14 mouse cellular contexts compared by ENCODE assay signal in the genomic region with DNA sequence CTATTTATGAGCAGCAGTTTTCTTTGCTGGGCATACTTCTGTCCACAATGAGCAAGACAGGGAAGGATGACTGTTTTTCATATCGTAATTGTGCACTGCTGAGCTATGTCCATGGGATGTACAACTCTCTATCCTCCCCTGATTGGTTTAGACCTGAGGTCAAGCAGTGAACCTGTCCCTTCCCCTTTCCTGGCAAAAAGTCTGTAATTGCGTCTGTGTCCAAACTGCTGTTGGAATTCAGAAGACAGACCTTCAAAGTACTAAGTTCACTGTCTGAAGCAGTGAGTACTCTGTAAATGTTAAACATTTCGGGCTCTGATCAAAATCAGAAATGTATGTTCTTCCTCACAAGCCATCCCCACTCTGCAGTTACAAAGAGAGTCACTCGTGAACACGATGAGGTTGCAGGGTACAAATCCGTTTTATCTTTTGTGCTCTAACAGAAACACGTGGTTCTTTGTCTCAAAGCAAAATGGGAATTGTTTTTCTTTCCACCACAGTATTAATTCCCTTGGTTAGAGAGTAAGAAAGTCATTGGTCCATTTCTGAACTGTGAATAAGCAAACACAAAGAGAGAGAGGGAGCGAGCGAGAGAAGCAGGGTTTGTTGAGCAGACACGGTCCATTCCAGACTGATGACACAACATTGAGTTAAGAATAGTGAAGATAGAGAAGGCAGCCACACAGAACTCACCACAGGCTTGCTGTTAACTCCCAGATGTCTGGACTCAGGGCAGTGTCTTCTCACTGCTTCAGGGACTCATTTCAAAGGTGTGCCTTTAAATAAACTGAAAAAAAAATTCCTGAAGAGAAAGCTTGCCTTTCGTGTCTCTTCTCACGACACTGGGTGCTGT.
DNase-seq lines count a peak whose midpoint lies in the region; ATAC-seq and TF ChIP-seq lines count a peak whose summit lies in the region.
"Had no signal": no experiment of that assay in that cellular context is flagged by ENCODE, and none has a peak within 500 bp of the region (broad histone marks: within the 10 kb centered on the region; RNA-seq: fewer than 3 reads in every experiment).

No protein-coding gene starts in this region.

- 41% methylated on average over 12 of the region's 12 CpGs for WGBS in forebrain, embryonic 12.5 days
- 33% methylated on average over 12 of the region's 12 CpGs for WGBS in forebrain, embryonic 14.5 days
- WGBS in heart, embryonic 15.5 days: 19% methylated on average over 12 of the region's 12 CpGs

- H3K27ac ChIP-seq in forebrain, embryonic 12.5 days: no peak overlapping the region
- no peak overlapping the region for H3K27ac ChIP-seq in forebrain, embryonic 14.5 days (ENCODE audit: low read depth, low read length)
- H3K27ac ChIP-seq in embryonic fibroblast, embryonic 13.5 days (ENCODE audit: insufficient read depth, low read length): peak overlapping the region; percentile 100
- peak overlapping the region; percentile 75 for H3K27ac ChIP-seq in heart, embryonic 15.5 days
- H3K27ac ChIP-seq in layer of hippocampus, adult 2 months: no peak overlapping the region
- H3K27ac ChIP-seq: limb, embryonic 12.5 days had no signal

- H3K4me2 ChIP-seq in forebrain, embryonic 12.5 days: no peak overlapping the region
- no peak overlapping the region for H3K4me2 ChIP-seq in forebrain, embryonic 14.5 days (ENCODE audit: low read length)
- H3K4me2 ChIP-seq in heart, embryonic 15.5 days: peak overlapping the region; percentile 40
- H3K4me2 ChIP-seq: limb, embryonic 12.5 days had no signal

- peak; percentile 49; the same call in 1 of the 2 replicates for ATAC-seq in forebrain, embryonic 12.5 days (ENCODE audit: low FRiP score)
- ATAC-seq in forebrain, embryonic 14.5 days: no peak; the same call in 1 of the 2 replicates
- ATAC-seq in heart, embryonic 15.5 days (replicated peaks; ENCODE audit: insufficient number of reproducible peaks, insufficient read depth, low FRiP score, low read depth): peak; percentile 94
- ATAC-seq: CD4-positive, CD25-positive, alpha-beta regulatory T cell, adult 4 months had no signal

- peaks cover 11% of the 10 kb centered on the region for H3K79me3 ChIP-seq in C2C12 (ENCODE audit: low read depth)

- peak; percentile 43; the same call in 1 of the 2 replicates for TF ChIP-seq POLR2A in embryonic fibroblast, embryonic 13.5 days (IDR thresholded peaks at IDR 0.05; ENCODE audit: low read depth, low read length)

- H3K9ac ChIP-seq in forebrain, embryonic 12.5 days: no peak overlapping the region
- no peak overlapping the region for H3K9ac ChIP-seq in forebrain, embryonic 14.5 days (ENCODE audit: low read length)
- no peak overlapping the region for H3K9ac ChIP-seq in heart, embryonic 15.5 days
- H3K9ac ChIP-seq: limb, embryonic 12.5 days had no signal

- H3K4me1 ChIP-seq in forebrain, embryonic 12.5 days: peaks cover 8% of the 10 kb centered on the region
- H3K4me1 ChIP-seq in forebrain, embryonic 14.5 days (ENCODE audit: control insufficient read depth, insufficient read depth, low read length): no peaks in the 10 kb centered on the region
- peaks cover 19% of the 10 kb centered on the region for H3K4me1 ChIP-seq in embryonic fibroblast, embryonic 13.5 days (ENCODE audit: control insufficient read depth, insufficient read depth, low read length)
- peaks cover 10% of the 10 kb centered on the region for H3K4me1 ChIP-seq in heart, embryonic 15.5 days (replicated peaks)
- H3K4me1 ChIP-seq: limb, embryonic 12.5 days had no signal

- peak overlapping the region; percentile 67 for H3ac ChIP-seq in C2C12 (ENCODE audit: control insufficient read depth, insufficient read length, low read depth)

- no peaks in the 10 kb centered on the region for H3K36me3 ChIP-seq in forebrain, embryonic 12.5 days (replicated peaks)
- no peaks in the 10 kb centered on the region for H3K36me3 ChIP-seq in forebrain, embryonic 14.5 days (ENCODE audit: control insufficient read depth, insufficient read depth, low read length)
- H3K36me3 ChIP-seq in C2C12 (ENCODE audit: control insufficient read depth, insufficient read depth): no peaks in the 10 kb centered on the region
- no peaks in the 10 kb centered on the region for H3K36me3 ChIP-seq in heart, embryonic 15.5 days
- H3K36me3 ChIP-seq: limb, embryonic 12.5 days had no signal

- no peak for DNase-seq in forebrain, embryonic 14.5 days (ENCODE audit: low spot score)
- DNase-seq in spleen, postnatal 14 days (ENCODE audit: low spot score in 2 of 2): no peak
- no peak for DNase-seq in layer of hippocampus, postnatal 10 days (ENCODE audit: low spot score in 2 of 2)
- DNase-seq in layer of hippocampus, adult 2 months (ENCODE audit: low spot score in 2 of 2): no peak
- DNase-seq: kidney, adult 11 months; kidney, postnatal 36 days; right cerebral cortex, postnatal 25 days; thymus, postnatal 4 days had no signal

- no peaks in the 10 kb centered on the region for H3K9me3 ChIP-seq in forebrain, embryonic 12.5 days
- H3K9me3 ChIP-seq in forebrain, embryonic 14.5 days (replicated peaks; ENCODE audit: control insufficient read depth, low read length): no peaks in the 10 kb centered on the region
- H3K9me3 ChIP-seq in heart, embryonic 15.5 days (replicated peaks): no peaks in the 10 kb centered on the region
- H3K9me3 ChIP-seq: limb, embryonic 12.5 days had no signal

- H3K4me3 ChIP-seq in forebrain, embryonic 12.5 days (replicated peaks): no peak overlapping the region
- no peak overlapping the region for H3K4me3 ChIP-seq in forebrain, embryonic 14.5 days (ENCODE audit: low read depth, low read length)
- no peak overlapping the region for H3K4me3 ChIP-seq in C2C12 (ENCODE audit: insufficient read depth, poor library complexity, severe bottlenecking)
- no peak overlapping the region for H3K4me3 ChIP-seq in embryonic fibroblast, embryonic 13.5 days (ENCODE audit: insufficient read depth, low read length)
- H3K4me3 ChIP-seq in heart, embryonic 15.5 days: no peak overlapping the region
- H3K4me3 ChIP-seq in layer of hippocampus, adult 2 months: no peak overlapping the region
- H3K4me3 ChIP-seq: limb, embryonic 12.5 days had no signal

- H3K27me3 ChIP-seq in forebrain, embryonic 12.5 days: no peaks in the 10 kb centered on the region
- H3K27me3 ChIP-seq in forebrain, embryonic 14.5 days (replicated peaks; ENCODE audit: control insufficient read depth, insufficient read depth, low read length): no peaks in the 10 kb centered on the region
- H3K27me3 ChIP-seq in C2C12 (ENCODE audit: control insufficient read depth, insufficient read depth, insufficient read length): no peaks in the 10 kb centered on the region
- no peaks in the 10 kb centered on the region for H3K27me3 ChIP-seq in heart, embryonic 15.5 days
- H3K27me3 ChIP-seq: limb, embryonic 12.5 days had no signal

- TF ChIP-seq CTCF in C2C12 (IDR thresholded peaks at IDR 0.05; ENCODE audit: control insufficient read depth, insufficient read depth, insufficient read length): no peak
- TF ChIP-seq CTCF in embryonic fibroblast, embryonic 13.5 days (IDR thresholded peaks at IDR 0.05; ENCODE audit: borderline replicate concordance, insufficient read depth, low read length): no peak
- no peak for TF ChIP-seq CTCF in layer of hippocampus, adult 2 months (conservative IDR thresholded peaks at IDR 0.05)

- H3K79me2 ChIP-seq in C2C12 (ENCODE audit: control insufficient read depth, insufficient read depth): peaks cover 35% of the 10 kb centered on the region

TF ChIP-seq in C2C12, 6 proteins besides CTCF, POLR2A, EP300 and RAD21:
- TF ChIP-seq USF1 (IDR thresholded peaks at IDR 0.05; ENCODE audit: low read depth) (peak; percentile 45), FOSL1 (IDR thresholded peaks at IDR 0.05; ENCODE audit: insufficient read depth, low read length, poor library complexity, severe bottlenecking) (peak; percentile 65), MAX (IDR thresholded peaks at IDR 0.05) (peak; percentile 97), CEBPB (IDR thresholded peaks at IDR 0.05; ENCODE audit: low read depth) (peak; percentile 64), MYOG (IDR thresholded peaks at IDR 0.05; ENCODE audit: control insufficient read depth, extremely low read depth, insufficient read length) (no peak), MYOD1 (IDR thresholded peaks at IDR 0.05; ENCODE audit: control insufficient read depth, insufficient read length, low read depth) (peak; percentile 32)
TF ChIP-seq in C2C12: peak in this region for 5.

Comparison
In these comparisons a context has a peak if more than half of its experiments do, and no peak if none do; other contexts are left out.
1. H3K27ac ChIP-seq: peak in embryonic fibroblast, embryonic 13.5 days (single experiment) and heart, embryonic 15.5 days (single experiment); none in forebrain, embryonic 12.5 days (single experiment), forebrain, embryonic 14.5 days (single experiment) and layer of hippocampus, adult 2 months (single experiment).